22 mouse cellular contexts compared by ENCODE assay signal in genomic region chr12:65058203-65058602, GRCm38 (mm10).
"Had no signal": no experiment of that assay in that cellular context is flagged by ENCODE, and none has a peak within 500 bp of the region (broad histone marks: within the 10 kb centered on the region; RNA-seq: fewer than 3 reads in every experiment).

No protein-coding gene starts in this region.

- H3K27ac ChIP-seq: liver, embryonic 15.5 days; lung, embryonic 15.5 days; macrophage; midbrain, embryonic 10.5 days; midbrain, embryonic 13.5 days; midbrain, embryonic 15.5 days; neural tube, embryonic 13.5 days; neural tube, embryonic 15.5 days; stomach, embryonic 15.5 days had no signal

- H3K27me3 ChIP-seq: liver, embryonic 15.5 days; lung, embryonic 15.5 days; midbrain, embryonic 13.5 days; midbrain, embryonic 15.5 days; neural tube, embryonic 13.5 days; neural tube, embryonic 15.5 days; stomach, embryonic 15.5 days had no signal

- H3K4me2 ChIP-seq: liver, embryonic 15.5 days; lung, embryonic 15.5 days; midbrain, embryonic 13.5 days; midbrain, embryonic 15.5 days; neural tube, embryonic 13.5 days; neural tube, embryonic 15.5 days; stomach, embryonic 15.5 days had no signal

- H3K4me3 ChIP-seq: liver, embryonic 15.5 days; lung, embryonic 15.5 days; midbrain, embryonic 10.5 days; midbrain, embryonic 13.5 days; midbrain, embryonic 15.5 days; myocyte; neural tube, embryonic 13.5 days; neural tube, embryonic 15.5 days; stomach, embryonic 15.5 days had no signal

- H3K9me3 ChIP-seq: liver, embryonic 15.5 days; lung, embryonic 15.5 days; midbrain, embryonic 10.5 days; midbrain, embryonic 13.5 days; midbrain, embryonic 15.5 days; neural tube, embryonic 13.5 days; neural tube, embryonic 15.5 days; stomach, embryonic 15.5 days had no signal

- H3K4me1 ChIP-seq: liver, embryonic 15.5 days; lung, embryonic 15.5 days; midbrain, embryonic 10.5 days; midbrain, embryonic 13.5 days; midbrain, embryonic 15.5 days; neural tube, embryonic 13.5 days; neural tube, embryonic 15.5 days; stomach, embryonic 15.5 days had no signal

- ATAC-seq: liver, postnatal 0 days; lung, postnatal 0 days; midbrain, embryonic 13.5 days; midbrain, embryonic 15.5 days had no signal

- H3K9ac ChIP-seq: liver, embryonic 15.5 days; liver, postnatal 0 days; lung, embryonic 15.5 days; midbrain, embryonic 13.5 days; midbrain, embryonic 15.5 days; neural tube, embryonic 13.5 days; neural tube, embryonic 15.5 days; stomach, embryonic 15.5 days had no signal

- DNase-seq: liver, postnatal 0 days; lung, adult 2 months; lung, postnatal 14 days; lung, postnatal 36 days; retina, postnatal 1 day; right cerebral cortex, adult 18-20 months; right cerebral cortex, postnatal 25 days; right cerebral cortex, postnatal 4 days; thymus, adult 18-20 months; thymus, postnatal 14 days; thymus, postnatal 36 days had no signal
